Mouse (Mus musculus) heart, embryonic 14.5 days (tissue): Measurements from ENCODE around the gene Nwd1. TPM values are rescaled to one million over a fixed set of nuclear protein-coding genes. Genes with fewer than 3 reads are reported as not detected.

Experiments used
- ATAC-seq: fragments of 200-750 bp; cut with Nextera tagmentation; 2 replicates; pipeline ENCODE4 v1.8.0; 2017; ENCODE audit warnings: low read depth, moderate TSS enrichment; ENCODE audit not compliant: insufficient number of reproducible peaks, insufficient read depth, low FRiP score
- H3K27ac ChIP-seq, 2 experiments: fragments of 200-500 bp in 1 of 2; fragments of 300-500 bp in 1 of 2; sonication (generic) in 1 of 2; replicated peaks in 1 of 2; 2 replicates each; pipeline ENCODE4 v1.5.1; 2012 to 2014; ENCODE audit warnings: low read depth in 2 of 2, low read length in 2 of 2, control low read depth in 1 of 2, mild to moderate bottlenecking in 1 of 2, mixed read lengths in 1 of 2; ENCODE audit not compliant: control insufficient read depth in 1 of 2, insufficient read depth in 1 of 2
- H3K27me3 ChIP-seq: fragments of 300-500 bp; sonication (generic); 2 replicates; pipeline ENCODE4 v1.6.1; 2014; ENCODE audit warnings: mild to moderate bottlenecking, low read length, control low read depth; ENCODE audit not compliant: control insufficient read depth, insufficient read depth
- H3K36me3 ChIP-seq: fragments of 300-500 bp; sonication (generic); 2 replicates; pipeline ENCODE4 v1.6.1; 2014; ENCODE audit warnings: mild to moderate bottlenecking, control low read depth, low read length, mixed read lengths; ENCODE audit not compliant: control insufficient read depth, insufficient read depth
- H3K4me1 ChIP-seq, 2 experiments: fragments of 200-500 bp in 1 of 2; fragments of 300-500 bp in 1 of 2; sonication (generic) in 1 of 2; 2 replicates each; pipeline ENCODE4 v1.6.1; 2012 to 2014; ENCODE audit warnings: low read length in 2 of 2, control low read depth in 1 of 2, mixed read lengths in 1 of 2; ENCODE audit not compliant: control insufficient read depth in 2 of 2, insufficient read depth in 2 of 2
- H3K4me2 ChIP-seq: fragments of 300-500 bp; sonication (generic); 2 replicates; pipeline ENCODE4 v1.6.1; 2014; ENCODE audit warnings: mild to moderate bottlenecking, low read length
- H3K4me3 ChIP-seq, 2 experiments: fragments of 200-500 bp in 1 of 2; fragments of 300-500 bp in 1 of 2; sonication (generic) in 1 of 2; 2 replicates each; pipeline ENCODE4 v1.5.1; 2012 to 2014; ENCODE audit warnings: low read length in 2 of 2, mild to moderate bottlenecking in 2 of 2, control low read depth in 1 of 2, low read depth in 1 of 2, moderate library complexity in 1 of 2; ENCODE audit not compliant: control insufficient read depth in 1 of 2, insufficient read depth in 1 of 2
- H3K9ac ChIP-seq: fragments of 300-500 bp; sonication (generic); 2 replicates; pipeline ENCODE4 v1.6.1; 2014; ENCODE audit warnings: mild to moderate bottlenecking, low read length
- H3K9me3 ChIP-seq: fragments of 300-500 bp; sonication (generic); 2 replicates; pipeline ENCODE4 v1.6.1; 2016; ENCODE audit warnings: low read length, control low read depth; ENCODE audit not compliant: control insufficient read depth
- WGBS: fragments of 180-500 bp; shearing (Covaris S2); extraction: QIAGEN DNeasy Blood & Tissue Kit; methylation state at CpG from one replicate; pipeline ENCODE4 v1.1.7; 2014; 5-methylcytosine and 5-hydroxymethylcytosine counted together
- polyA plus RNA-seq: library from polyadenylated mRNA; unstranded; fragments of >200 nt; fragmentation: Nextera tagmentation; extraction: Ambion mirVana; gene quantifications from 2 replicates; pipeline ENCODE4 v1.2.1, GENCODE M21; 2014

Nwd1 gene
- polyA plus RNA-seq, 1 experiment from 2014 or later: 0.14 TPM

- Histone ChIP-seq H3K27me3 (no peaks in the 10 kb centered on the region), H3K36me3 (peaks cover 93% of the 10 kb centered on the region), H3K9ac (no peak overlapping the region), H3K4me1 (no peaks in the 10 kb centered on the region), H3K4me2 (no peak overlapping the region), H3K9me3 (no peaks in the 10 kb centered on the region), H3K4me3 (no peak overlapping the region), H3K27ac (no peak overlapping the region)
- ATAC-seq: no peak
Observed at GRCm38 (mm10) chr8:72736868-72737267, 90.4 kb downstream of the Nwd1 start.

- H3K27me3 ChIP-seq: no peaks in the 10 kb centered on the region
- H3K4me2 ChIP-seq: no peak overlapping the region
- no peak for ATAC-seq
- peaks cover 99% of the 10 kb centered on the region for H3K36me3 ChIP-seq
- no peak overlapping the region for H3K27ac ChIP-seq
- 49% methylated on average over 5 of the region's 5 CpGs for WGBS
- no peak overlapping the region for H3K9ac ChIP-seq
- no peaks in the 10 kb centered on the region for H3K9me3 ChIP-seq
- H3K4me1 ChIP-seq: no peaks in the 10 kb centered on the region
- no peak overlapping the region for H3K4me3 ChIP-seq
Observed at GRCm38 (mm10) chr8:72746061-72746460, 99.5 kb downstream of the Nwd1 start.

- Histone ChIP-seq H3K4me1 (no peaks in the 10 kb centered on the region), H3K9me3 (no peaks in the 10 kb centered on the region), H3K4me2 (no peak overlapping the region), H3K4me3 (no peak overlapping the region), H3K27me3 (no peaks in the 10 kb centered on the region), H3K27ac (no peak overlapping the region), H3K36me3 (peaks cover 100% of the 10 kb centered on the region), H3K9ac (no peak overlapping the region)
- 88% methylated on average over 26 of the region's 26 CpGs for whole genome bisulfite sequencing
- ATAC-seq: no peak
Observed at GRCm38 (mm10) chr8:72749846-72750245, 103.3 kb downstream of the Nwd1 start.

- H3K9me3 ChIP-seq: no peaks in the 10 kb centered on the region
- no peak overlapping the region for H3K4me2 ChIP-seq
- no peak overlapping the region for H3K9ac ChIP-seq
- H3K27ac ChIP-seq: no peak overlapping the region
- no peak overlapping the region for H3K4me3 ChIP-seq
- WGBS: 95% methylated on average over 6 of the region's 6 CpGs
- no peak for ATAC-seq
- H3K27me3 ChIP-seq: no peaks in the 10 kb centered on the region
- no peaks in the 10 kb centered on the region for H3K4me1 ChIP-seq
- peaks cover 97% of the 10 kb centered on the region for H3K36me3 ChIP-seq
Observed at GRCm38 (mm10) chr8:72750266-72750665, 103.8 kb downstream of the Nwd1 start.

GRCm38 (mm10) chr8:72751126-72751525, 104.6 kb downstream of the Nwd1 start:
- 86% methylated on average over 3 of the region's 3 CpGs for WGBS
- no peak overlapping the region for H3K4me2 ChIP-seq

GRCm38 (mm10) chr8:72752289-72752688, 105.8 kb downstream of the Nwd1 start:
- Histone ChIP-seq H3K36me3 (peaks cover 97% of the 10 kb centered on the region), H3K9ac (no peak overlapping the region), H3K4me2 (no peak overlapping the region), H3K4me1 (no peaks in the 10 kb centered on the region), H3K27me3 (no peaks in the 10 kb centered on the region), H3K27ac (no peak overlapping the region), H3K9me3 (no peaks in the 10 kb centered on the region), H3K4me3 (no peak overlapping the region)
- WGBS: 66% methylated on average over 3 of the region's 3 CpGs
- ATAC-seq: no peak

More at GRCm38 (mm10) chr8:72751126-72751525, 104.6 kb downstream of the Nwd1 start:
- Histone ChIP-seq H3K4me3 (no peak overlapping the region), H3K27ac (no peak overlapping the region), H3K4me1 (no peaks in the 10 kb centered on the region), H3K36me3 (peaks cover 97% of the 10 kb centered on the region), H3K9ac (no peak overlapping the region), H3K9me3 (no peaks in the 10 kb centered on the region), H3K27me3 (no peaks in the 10 kb centered on the region)
- ATAC-seq: no peak

- Histone ChIP-seq H3K36me3 (peaks cover 97% of the 10 kb centered on the region), H3K9ac (no peak overlapping the region), H3K27me3 (no peaks in the 10 kb centered on the region), H3K4me3 (no peak overlapping the region), H3K4me1 (no peaks in the 10 kb centered on the region), H3K4me2 (no peak overlapping the region), H3K9me3 (no peaks in the 10 kb centered on the region), H3K27ac (no peak overlapping the region)
- WGBS: 98% methylated on average over 9 of the region's 9 CpGs
- no peak for ATAC-seq
Observed at GRCm38 (mm10) chr8:72753165-72753564, 106.7 kb downstream of the Nwd1 start.

- Histone ChIP-seq H3K27me3 (no peaks in the 10 kb centered on the region), H3K9me3 (no peaks in the 10 kb centered on the region), H3K4me2 (no peak overlapping the region), H3K27ac (no peak overlapping the region), H3K4me3 (no peak overlapping the region), H3K9ac (no peak overlapping the region), H3K36me3 (peaks cover 97% of the 10 kb centered on the region), H3K4me1 (no peaks in the 10 kb centered on the region)
- ATAC-seq: no peak
- WGBS: 79% methylated on average over 2 of the region's 2 CpGs
Observed at GRCm38 (mm10) chr8:72753781-72754180, 107.3 kb downstream of the Nwd1 start.
